ENCODE assay signal across 25 mouse cellular contexts in genomic region chr11:35784002-35784401, GRCm38 (mm10). TPM values are rescaled to one million over a fixed set of nuclear protein-coding genes. Genes with fewer than 3 reads are reported as not detected.
"Had no signal": no experiment of that assay in that cellular context is flagged by ENCODE, and none has a peak within 500 bp of the region (broad histone marks: within the 10 kb centered on the region; RNA-seq: fewer than 3 reads in every experiment).

No protein-coding gene starts in this region.

- H3K4me3 ChIP-seq: lung, embryonic 15.5 days; midbrain, embryonic 10.5 days; myocyte; neural tube, embryonic 13.5 days; neural tube, embryonic 15.5 days; stomach, embryonic 15.5 days had no signal

- H3K27me3 ChIP-seq: lung, embryonic 15.5 days; neural tube, embryonic 13.5 days; neural tube, embryonic 15.5 days; stomach, embryonic 15.5 days had no signal

- DNase-seq: lung, adult 2 months; lung, postnatal 4 days; midbrain, embryonic 14.5 days; retina, postnatal 1 day; right cerebral cortex, adult 18-20 months; right cerebral cortex, postnatal 25 days; right cerebral cortex, postnatal 4 days; spleen, adult 18-20 months; thymus, adult 2 months; thymus, postnatal 25 days; thymus, postnatal 4 days had no signal

- H3K4me1 ChIP-seq: lung, embryonic 15.5 days; midbrain, embryonic 10.5 days; neural tube, embryonic 13.5 days; neural tube, embryonic 15.5 days; stomach, embryonic 15.5 days had no signal

- H3K27ac ChIP-seq: liver, embryonic 14.5 days; lung, embryonic 15.5 days; midbrain, embryonic 10.5 days; neural tube, embryonic 13.5 days; neural tube, embryonic 15.5 days; stomach, embryonic 15.5 days; stomach, postnatal 0 days had no signal

- H3K4me2 ChIP-seq: lung, embryonic 15.5 days; neural tube, embryonic 13.5 days; neural tube, embryonic 15.5 days; stomach, embryonic 15.5 days had no signal

- ATAC-seq: lung, postnatal 0 days; midbrain, embryonic 16.5 days had no signal

- H3K9ac ChIP-seq: liver, embryonic 14.5 days; lung, embryonic 15.5 days; neural tube, embryonic 13.5 days; neural tube, embryonic 15.5 days; stomach, embryonic 15.5 days had no signal

- H3K9me3 ChIP-seq: lung, embryonic 15.5 days; neural tube, embryonic 13.5 days; neural tube, embryonic 15.5 days; stomach, embryonic 15.5 days had no signal

RNA-seq across cellular contexts. Expression of gene Fbll1, which starts 14.7 kb away (rescaled TPM):
- total RNA-seq: megakaryocyte, adult 5-6 weeks; megakaryocyte-erythroid progenitor cell, adult 5-6 weeks had no signal
- polyA plus RNA-seq: liver, embryonic 14.5 days; liver, embryonic 16.5 days; lung, adult 2 months; lung, postnatal 0 days; myocyte; urinary bladder, adult 2 months had no signal
